Mouse (Mus musculus) hindbrain, embryonic 11.5 days (tissue): ENCODE results near the gene Fgfr2. TPM values are rescaled to one million over a fixed set of nuclear protein-coding genes. Genes with fewer than 3 reads are reported as not detected.
"Not testable (repeated sequence)": the region's sequence is repeated elsewhere in the genome, so short reads cannot be mapped to it uniquely, and the experiment has no call there.

ENCODE experiments used
- ATAC-seq: fragments of 200-750 bp; cut with Nextera tagmentation; 2 replicates; pipeline ENCODE4 v1.8.0; 2017; ENCODE audit warnings: mild to moderate bottlenecking, moderate TSS enrichment, moderate library complexity; ENCODE audit not compliant: low FRiP score
- DNase-seq: peaks from one replicate; pipeline ENCODE4 v3.0.0-alpha.2; 2015; ENCODE audit warnings: low spot score
- H3K27ac ChIP-seq: fragments of 300-500 bp; sonication (generic); 2 replicates; pipeline ENCODE4 v1.5.1; 2014; ENCODE audit warnings: mild to moderate bottlenecking, low read depth, low read length
- H3K27me3 ChIP-seq: fragments of 300-500 bp; sonication (generic); 2 replicates; pipeline ENCODE4 v1.6.1; 2014; ENCODE audit warnings: mild to moderate bottlenecking, low read length, moderate library complexity, mixed read lengths; ENCODE audit not compliant: control insufficient read depth, insufficient read depth
- H3K36me3 ChIP-seq: fragments of 300-500 bp; sonication (generic); 2 replicates; pipeline ENCODE4 v1.6.1; 2014; ENCODE audit warnings: mild to moderate bottlenecking, low read length, moderate library complexity, mixed read lengths; ENCODE audit not compliant: control insufficient read depth, insufficient read depth
- H3K4me1 ChIP-seq: fragments of 300-500 bp; sonication (generic); replicated peaks from 2 replicates; pipeline ENCODE4 v1.6.1; 2014; ENCODE audit warnings: low read length, mixed read lengths; ENCODE audit not compliant: control insufficient read depth, insufficient read depth
- H3K4me2 ChIP-seq: fragments of 300-500 bp; sonication (generic); replicated peaks from 2 replicates; pipeline ENCODE4 v1.6.1; 2014; ENCODE audit warnings: mild to moderate bottlenecking, low read depth, low read length
- H3K4me3 ChIP-seq: fragments of 300-500 bp; sonication (generic); 2 replicates; pipeline ENCODE4 v1.5.1; 2014; ENCODE audit warnings: low read depth, low read length
- H3K9ac ChIP-seq: fragments of 300-500 bp; sonication (generic); 2 replicates; pipeline ENCODE4 v1.6.1; 2014; ENCODE audit warnings: low read depth, low read length
- H3K9me3 ChIP-seq: fragments of 300-500 bp; sonication (generic); 2 replicates; pipeline ENCODE4 v1.6.1; 2016; ENCODE audit warnings: low read length; ENCODE audit not compliant: control insufficient read depth
- WGBS: fragments of 180-500 bp; shearing (Covaris S2); extraction: QIAGEN DNeasy Blood & Tissue Kit; methylation state at CpG from one replicate; pipeline ENCODE4 v1.1.7; 2014; 5-methylcytosine and 5-hydroxymethylcytosine counted together
- polyA plus RNA-seq: library from polyadenylated mRNA; unstranded; fragments of >200 nt; fragmentation: Nextera tagmentation; extraction: Ambion mirVana; gene quantifications from 2 replicates; pipeline ENCODE4 v1.2.1, GENCODE M21; 2014

The Fgfr2 gene
- polyA plus RNA-seq, 1 experiment from 2014 or later, result 71.3 TPM

DNA sequence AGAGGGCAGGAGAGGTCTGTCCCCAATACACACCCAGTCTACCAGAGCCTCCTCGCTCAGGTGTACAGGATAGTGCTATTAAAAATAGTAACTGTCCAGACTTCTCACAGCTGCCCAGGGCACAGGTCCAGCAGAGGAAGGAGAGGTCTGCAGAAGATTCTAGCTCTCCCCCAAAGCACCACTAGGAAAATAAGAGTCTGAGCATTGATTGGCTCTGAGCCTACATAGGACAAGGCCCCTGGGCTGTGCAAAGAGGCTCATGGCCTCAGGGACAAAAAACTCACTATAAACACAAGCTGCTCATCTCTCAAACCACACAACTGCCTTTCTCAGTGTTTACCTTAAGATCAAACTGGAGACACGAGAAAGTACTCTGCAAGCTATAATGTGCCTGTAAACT is 679.4 kb downstream of the Fgfr2 start:
- H3K4me1 ChIP-seq, result no peaks in the 10 kb centered on the region
- no peak overlapping the region for H3K4me2 ChIP-seq
- 76% methylated on average over 2 of the region's 2 CpGs for WGBS
- no peaks in the 10 kb centered on the region for H3K27me3 ChIP-seq
- H3K4me3 ChIP-seq, result no peak overlapping the region
- DNase-seq (no peak), ATAC-seq (no peak)
- H3K36me3 ChIP-seq, result no peaks in the 10 kb centered on the region
- H3K27ac ChIP-seq, result no peak overlapping the region
- no peaks in the 10 kb centered on the region for H3K9me3 ChIP-seq
- H3K9ac ChIP-seq, result no peak overlapping the region

DNA sequence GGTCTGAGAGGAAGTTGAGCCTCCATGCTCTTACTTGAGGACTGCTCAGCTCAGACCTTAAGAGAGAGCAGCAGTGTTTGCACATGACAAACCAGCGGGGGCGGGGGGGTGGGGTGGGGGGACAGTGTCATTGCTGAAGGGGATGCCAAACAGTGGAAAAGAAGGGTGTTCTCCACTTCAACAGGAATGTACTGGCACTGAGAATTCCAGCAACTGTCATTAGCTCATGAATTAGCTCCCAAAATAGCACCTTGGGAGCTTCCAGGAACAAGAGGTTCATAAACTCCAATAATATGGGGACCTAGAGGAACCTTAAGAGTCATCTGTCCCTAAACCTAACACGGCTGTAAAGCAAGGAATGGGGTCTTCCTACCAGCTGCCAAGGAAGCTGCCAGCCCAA is 680.0 kb downstream of the Fgfr2 start:
- Histone ChIP-seq H3K9ac (no peak overlapping the region), H3K9me3 (no peaks in the 10 kb centered on the region), H3K4me3 (no peak overlapping the region), H3K4me1 (no peaks in the 10 kb centered on the region), H3K27ac (no peak overlapping the region), H3K4me2 (no peak overlapping the region), H3K27me3 (no peaks in the 10 kb centered on the region), H3K36me3 (no peaks in the 10 kb centered on the region)
- ATAC-seq (no peak), DNase-seq (no peak)
- WGBS, result 97% methylated on average over 3 of the region's 3 CpGs

DNA sequence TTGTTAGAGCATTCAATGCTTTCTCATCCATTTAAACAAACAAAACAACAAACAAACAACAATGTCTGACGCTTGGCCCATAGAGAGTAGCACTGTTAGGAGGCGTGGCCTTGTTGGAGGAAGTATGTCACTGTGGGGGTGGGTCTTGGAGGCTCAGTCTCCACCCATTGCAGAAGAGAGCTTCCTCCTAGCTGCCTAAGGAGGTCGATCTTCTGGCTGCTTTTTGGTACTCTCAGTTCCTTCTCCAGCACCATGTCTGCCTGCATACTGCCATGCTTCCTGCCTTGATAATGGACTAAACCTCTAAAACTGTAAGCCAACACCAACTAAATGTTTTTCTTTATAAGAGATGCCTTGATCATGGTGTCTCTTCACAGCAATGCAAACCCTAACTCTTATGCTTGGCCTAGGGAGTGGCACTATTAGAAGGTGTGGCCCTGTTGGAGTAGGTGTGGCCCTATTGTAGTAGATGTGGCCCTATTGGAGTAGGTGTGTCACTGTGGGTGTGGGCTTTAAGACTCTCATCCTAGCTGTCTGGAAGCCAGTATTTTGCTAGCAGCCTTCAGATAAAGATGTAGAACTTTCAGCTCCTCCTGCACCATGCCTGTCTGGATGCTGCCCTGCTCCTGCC is 680.9 kb downstream of the Fgfr2 start:
- not testable (repeated sequence) for H3K4me3 ChIP-seq, DNase-seq, H3K9me3 ChIP-seq, H3K4me1 ChIP-seq, H3K36me3 ChIP-seq, H3K27ac ChIP-seq, ATAC-seq, H3K9ac ChIP-seq, H3K4me2 ChIP-seq, H3K27me3 ChIP-seq
- WGBS, result 84% methylated on average over 3 of the region's 3 CpGs

DNA sequence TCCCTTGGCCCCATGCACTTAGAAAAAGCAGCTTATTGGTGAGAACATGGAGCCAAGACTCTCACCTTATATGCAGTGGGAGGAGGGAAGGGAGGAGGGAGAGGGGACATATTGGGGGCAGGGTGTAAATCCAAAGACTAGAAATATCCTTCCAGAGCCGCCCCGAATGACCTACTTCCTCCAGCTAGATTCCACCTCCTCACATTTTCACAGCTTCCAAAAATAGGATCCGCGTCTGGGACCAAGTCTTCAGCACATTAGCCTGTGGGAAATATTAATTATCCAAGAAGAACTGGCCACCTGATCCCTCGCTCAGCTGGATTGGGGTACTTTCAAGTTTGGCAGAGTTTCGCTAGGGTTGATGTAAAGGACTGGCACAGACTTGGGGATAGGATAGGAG is 683.2 kb downstream of the Fgfr2 start:
- H3K36me3 ChIP-seq, result no peaks in the 10 kb centered on the region
- H3K9me3 ChIP-seq, result no peaks in the 10 kb centered on the region
- no peak overlapping the region for H3K9ac ChIP-seq
- H3K27me3 ChIP-seq, result no peaks in the 10 kb centered on the region
- H3K27ac ChIP-seq, result no peak overlapping the region
- DNase-seq (no peak), ATAC-seq (no peak)
- H3K4me2 ChIP-seq, result no peak overlapping the region
- H3K4me1 ChIP-seq, result no peaks in the 10 kb centered on the region
- 94% methylated on average over 6 of the region's 6 CpGs for WGBS
- H3K4me3 ChIP-seq, result no peak overlapping the region

DNA sequence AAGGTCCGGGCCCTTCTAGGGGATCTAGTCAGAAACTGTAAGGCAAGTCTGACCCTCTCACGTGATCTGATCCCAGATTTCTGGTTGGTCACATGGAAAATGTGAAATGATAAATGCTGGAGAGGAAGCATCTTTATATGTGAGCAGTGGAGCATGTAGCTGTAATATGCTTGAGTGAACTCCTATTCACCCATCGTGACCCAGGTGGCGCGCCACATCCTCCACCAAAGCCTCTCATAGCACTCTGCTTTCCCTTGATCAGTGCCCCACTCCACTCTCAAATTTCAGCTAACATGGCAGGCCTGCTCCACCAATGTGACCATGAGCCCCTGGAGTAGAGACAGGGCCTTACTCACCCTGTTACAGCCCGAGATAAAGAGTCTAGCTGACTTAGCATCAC is 685.1 kb downstream of the Fgfr2 start:
- WGBS, result 49% methylated on average over 6 of the region's 6 CpGs
- Histone ChIP-seq H3K9me3 (no peaks in the 10 kb centered on the region), H3K36me3 (no peaks in the 10 kb centered on the region), H3K4me3 (no peak overlapping the region), H3K27ac (no peak overlapping the region), H3K9ac (no peak overlapping the region), H3K4me2 (no peak overlapping the region), H3K4me1 (no peaks in the 10 kb centered on the region), H3K27me3 (no peaks in the 10 kb centered on the region; the same call in 1 of the 2 replicates)
- no peak for DNase-seq
- ATAC-seq, result no peak

DNA sequence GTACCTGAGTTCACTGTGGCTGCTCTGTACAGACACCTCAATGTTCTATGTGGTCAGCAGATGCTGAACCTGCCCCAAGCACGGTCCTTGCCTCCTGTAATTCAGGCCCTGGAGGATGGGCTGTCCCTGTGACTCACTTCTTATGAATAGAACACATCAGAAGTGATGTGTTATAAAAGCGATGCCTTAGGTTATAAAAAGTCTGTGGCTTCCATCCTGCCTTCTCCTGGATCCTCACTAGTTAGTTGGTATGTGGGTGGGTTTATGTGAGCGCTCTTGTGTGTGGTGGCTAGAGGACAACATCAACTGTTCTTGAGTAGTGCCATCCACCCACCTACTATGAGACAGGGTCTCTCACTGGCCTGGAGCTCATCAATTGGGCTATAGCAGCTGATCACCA is 685.7 kb downstream of the Fgfr2 start:
- ATAC-seq (no peak), DNase-seq (no peak)
- Histone ChIP-seq H3K27ac (no peak overlapping the region), H3K9me3 (no peaks in the 10 kb centered on the region), H3K4me2 (no peak overlapping the region), H3K4me1 (no peaks in the 10 kb centered on the region), H3K27me3 (no peaks in the 10 kb centered on the region; the same call in 1 of the 2 replicates), H3K4me3 (no peak overlapping the region), H3K36me3 (no peaks in the 10 kb centered on the region), H3K9ac (no peak overlapping the region)
- WGBS, result 90% methylated on average over 3 of the region's 3 CpGs

DNA sequence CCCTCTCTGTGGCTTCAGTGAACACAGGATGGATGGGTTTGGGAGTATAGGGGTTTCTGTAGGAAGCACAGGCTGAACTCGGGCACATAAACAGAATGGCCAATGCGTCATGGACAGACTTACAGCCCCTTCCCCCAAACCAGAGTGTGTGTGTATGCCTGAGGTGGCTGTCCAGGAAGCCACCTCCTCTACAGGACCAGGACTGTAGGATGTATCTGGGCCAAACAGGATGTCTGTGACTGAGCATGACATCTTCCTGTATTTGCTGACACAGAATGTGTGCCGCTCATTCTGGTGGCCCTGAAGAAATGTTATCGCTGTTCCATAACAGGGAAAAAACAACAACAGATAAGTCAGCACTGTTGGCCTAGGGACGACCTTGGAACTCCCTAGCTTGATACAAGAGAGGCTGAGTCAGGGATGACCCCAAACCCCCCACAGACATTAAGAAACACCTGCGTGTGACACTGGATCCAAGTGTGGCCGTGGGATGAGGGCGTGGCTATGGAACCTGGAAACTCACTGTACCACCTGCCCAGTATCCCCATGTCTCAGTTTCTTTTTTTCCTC is 687.6 kb downstream of the Fgfr2 start:
- H3K27ac ChIP-seq, result no peak overlapping the region
- no peak for DNase-seq
- H3K27me3 ChIP-seq, result no peaks in the 10 kb centered on the region; the same call in 1 of the 2 replicates
- no peaks in the 10 kb centered on the region for H3K4me1 ChIP-seq
- 88% methylated on average over 8 of the region's 8 CpGs for WGBS
- no peak overlapping the region for H3K4me2 ChIP-seq
- no peak overlapping the region for H3K9ac ChIP-seq
- no peak for ATAC-seq
- no peaks in the 10 kb centered on the region for H3K36me3 ChIP-seq
- H3K9me3 ChIP-seq, result no peaks in the 10 kb centered on the region
- no peak overlapping the region for H3K4me3 ChIP-seq

DNA sequence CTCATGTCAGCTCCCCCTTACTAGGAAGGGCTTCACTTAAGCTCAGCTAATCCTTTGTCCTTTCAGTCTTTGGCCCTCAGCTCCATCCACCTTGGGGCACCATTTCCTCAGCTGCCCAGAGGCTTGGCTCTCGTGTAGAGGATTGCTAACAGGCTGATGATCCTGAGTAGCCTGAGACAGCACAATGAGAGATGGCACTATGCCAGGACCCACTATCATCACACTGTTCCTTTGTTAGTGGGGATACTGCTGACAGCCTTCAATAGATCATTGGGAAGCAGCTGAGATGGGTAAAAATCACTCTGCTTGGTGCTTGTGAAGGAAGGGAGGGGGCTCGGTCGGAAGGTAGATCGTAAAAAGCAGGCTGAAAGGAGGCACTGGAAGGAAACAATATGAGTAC is 693.8 kb downstream of the Fgfr2 start:
- H3K4me3 ChIP-seq, result no peak overlapping the region
- H3K9ac ChIP-seq, result no peak overlapping the region
- peaks cover 6% of the 10 kb centered on the region; the same call in 1 of the 2 replicates for H3K4me1 ChIP-seq
- DNase-seq, result no peak
- H3K4me2 ChIP-seq, result no peak overlapping the region
- H3K36me3 ChIP-seq, result no peaks in the 10 kb centered on the region
- no peak overlapping the region for H3K27ac ChIP-seq
- ATAC-seq, result no peak
- no peaks in the 10 kb centered on the region for H3K9me3 ChIP-seq
- H3K27me3 ChIP-seq, result no peaks in the 10 kb centered on the region; the same call in 1 of the 2 replicates
- WGBS, result 68% methylated on average over 4 of the region's 4 CpGs

DNA sequence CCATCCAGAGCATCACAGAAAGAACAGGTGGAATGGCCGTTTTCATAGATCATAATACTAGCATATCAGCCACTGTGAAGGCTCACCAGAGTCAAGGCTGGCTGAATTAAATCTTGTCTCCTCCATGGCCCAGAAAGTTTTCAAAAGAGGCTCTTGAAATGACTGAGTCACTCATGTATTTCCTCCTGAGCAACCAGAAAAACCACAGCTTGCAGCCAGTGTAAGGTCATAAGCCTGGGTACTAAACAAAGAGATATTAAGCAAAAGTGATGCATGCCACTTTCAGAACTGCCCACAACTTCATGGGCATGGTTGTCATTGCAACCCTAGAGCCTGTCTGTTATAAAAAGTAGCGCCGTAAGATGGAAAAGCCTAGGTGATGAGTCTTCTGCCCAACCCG is 694.8 kb downstream of the Fgfr2 start:
- H3K4me2 ChIP-seq, result no peak overlapping the region
- H3K27me3 ChIP-seq, result no peaks in the 10 kb centered on the region
- no peak overlapping the region for H3K4me3 ChIP-seq
- DNase-seq (no peak), ATAC-seq (no peak)
- WGBS, result 92% methylated on average over 4 of the region's 4 CpGs
- peaks cover 6% of the 10 kb centered on the region; the same call in 1 of the 2 replicates for H3K4me1 ChIP-seq
- no peak overlapping the region for H3K9ac ChIP-seq
- H3K36me3 ChIP-seq, result no peaks in the 10 kb centered on the region
- no peak overlapping the region for H3K27ac ChIP-seq
- H3K9me3 ChIP-seq, result no peaks in the 10 kb centered on the region
